Mouse (Mus musculus) intestine, embryonic 15.5 days (tissue): ENCODE data around the gene Tsc22d2. TPM values are rescaled to one million over a fixed set of nuclear protein-coding genes. Genes with fewer than 3 reads are reported as not detected.
A peak's percentile ranks its signal among the peaks of the same experiment; 100 is the strongest.
"Not testable (repeated sequence)": the region's sequence is repeated elsewhere in the genome, so short reads cannot be mapped to it uniquely, and the experiment has no call there.

Experiments used
- ATAC-seq: fragments of 200-750 bp; cut with Nextera tagmentation; 2 replicates; pipeline ENCODE4 v1.8.0; 2017; ENCODE audit warnings: moderate TSS enrichment, moderate library complexity
- H3K27ac ChIP-seq: fragments of 300-500 bp; sonication (generic); 2 replicates; pipeline ENCODE4 v1.5.1; 2015; ENCODE audit warnings: mild to moderate bottlenecking, inconsistent platforms
- H3K27me3 ChIP-seq: fragments of 300-500 bp; sonication (generic); replicated peaks from 2 replicates; pipeline ENCODE4 v1.6.1; 2015; ENCODE audit warnings: inconsistent platforms
- H3K36me3 ChIP-seq: fragments of 300-500 bp; sonication (generic); 2 replicates; pipeline ENCODE4 v1.6.1; 2015; ENCODE audit warnings: inconsistent platforms
- H3K4me1 ChIP-seq: fragments of 300-500 bp; sonication (generic); replicated peaks from 2 replicates; pipeline ENCODE4 v1.6.1; 2015; ENCODE audit warnings: inconsistent platforms
- H3K4me2 ChIP-seq: fragments of 300-500 bp; sonication (generic); replicated peaks from 2 replicates; pipeline ENCODE4 v1.6.1; 2015; ENCODE audit warnings: mild to moderate bottlenecking, inconsistent platforms
- H3K4me3 ChIP-seq: fragments of 300-500 bp; sonication (generic); replicated peaks from 2 replicates; pipeline ENCODE4 v1.5.1; 2015; ENCODE audit warnings: inconsistent platforms
- H3K9ac ChIP-seq: fragments of 300-500 bp; sonication (generic); 2 replicates; pipeline ENCODE4 v1.6.1; 2015; ENCODE audit warnings: inconsistent platforms
- H3K9me3 ChIP-seq: fragments of 300-500 bp; sonication (generic); 2 replicates; pipeline ENCODE4 v1.6.1; 2016; ENCODE audit warnings: inconsistent platforms
- WGBS: fragments of 180-500 bp; shearing (Covaris S2); methylation state at CpG from one replicate; pipeline ENCODE4 v1.1.7; 2015; 5-methylcytosine and 5-hydroxymethylcytosine counted together
- polyA plus RNA-seq: library from polyadenylated mRNA; unstranded; fragments of >200 nt; fragmentation: Nextera tagmentation; extraction: Ambion mirVana; gene quantifications from 2 replicates; pipeline ENCODE4 v1.2.1, GENCODE M21; 2015

Tsc22d2 gene
- polyA plus RNA-seq, 1 experiment from 2014 or later = 10.9 TPM

GRCm38 (mm10) chr3:58454414-58455205, 40.1 kb downstream of the Tsc22d2 start:
- Histone ChIP-seq H3K27me3 (no peaks in the 10 kb centered on the region), H3K4me2 (no peak overlapping the region), H3K4me1 (no peaks in the 10 kb centered on the region), H3K27ac (no peak overlapping the region), H3K4me3 (no peak overlapping the region), H3K9ac (no peak overlapping the region), H3K9me3 (no peaks in the 10 kb centered on the region), H3K36me3 (no peaks in the 10 kb centered on the region)
- ATAC-seq = peak; percentile 84
- 15% methylated on average over 4 of the region's 4 CpGs for WGBS

DNA sequence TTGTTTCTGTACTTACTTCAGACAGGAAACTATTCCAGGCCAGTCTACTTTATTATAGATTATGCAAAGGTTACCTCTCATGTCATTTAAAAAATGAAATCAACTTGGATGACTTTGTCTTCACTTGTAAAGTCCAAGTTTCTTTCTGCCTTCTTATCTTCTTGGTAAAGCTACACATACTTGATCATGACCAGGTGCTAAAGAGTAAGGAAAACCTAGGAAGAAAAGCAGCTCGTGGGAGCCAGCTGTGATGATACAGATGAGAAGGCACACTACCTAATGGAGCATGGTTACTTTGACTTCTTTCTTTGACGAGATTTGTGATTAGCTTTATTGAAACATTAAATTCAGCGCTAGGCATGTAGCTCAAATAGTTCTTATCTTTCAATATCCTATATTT, 40.7 kb downstream of the Tsc22d2 start:
- 74% methylated on average over 3 of the region's 3 CpGs for WGBS
- ATAC-seq = peak; percentile 17; the same call in 1 of the 2 replicates
- Histone ChIP-seq H3K9ac (no peak overlapping the region), H3K4me2 (no peak overlapping the region), H3K4me3 (no peak overlapping the region), H3K27ac (no peak overlapping the region), H3K4me1 (no peaks in the 10 kb centered on the region), H3K36me3 (peaks cover 2% of the 10 kb centered on the region; the same call in 1 of the 2 replicates), H3K9me3 (no peaks in the 10 kb centered on the region), H3K27me3 (no peaks in the 10 kb centered on the region)

- Histone ChIP-seq H3K4me1 (no peaks in the 10 kb centered on the region), H3K27ac (no peak overlapping the region), H3K9ac (no peak overlapping the region), H3K4me2 (no peak overlapping the region), H3K27me3 (no peaks in the 10 kb centered on the region), H3K4me3 (no peak overlapping the region), H3K36me3 (no peaks in the 10 kb centered on the region), H3K9me3 (no peaks in the 10 kb centered on the region)
- WGBS = 75% methylated on average over 9 of the region's 9 CpGs
- ATAC-seq = no peak
Measured at GRCm38 (mm10) chr3:58469655-58470437, 55.3 kb downstream of the Tsc22d2 start.

DNA sequence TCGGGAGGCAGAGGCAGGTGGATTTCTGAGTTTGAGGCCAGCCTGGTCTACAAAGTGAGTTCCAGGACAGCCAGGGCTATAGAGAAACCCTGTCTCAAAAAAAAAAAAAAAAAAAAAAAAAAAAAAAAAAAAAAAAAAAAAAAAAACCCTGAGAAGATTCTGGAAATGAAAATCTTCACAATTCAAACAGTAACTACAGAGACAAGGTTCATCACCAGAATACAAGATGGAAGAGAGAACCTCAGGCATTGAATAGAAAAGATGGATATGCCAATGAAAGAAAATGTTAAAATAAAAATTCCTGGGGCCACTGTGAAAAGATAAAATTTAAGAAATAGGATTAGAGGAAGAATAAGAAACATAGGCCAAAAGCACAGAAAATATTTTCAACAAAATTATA, 60.8 kb downstream of the Tsc22d2 start:
- not testable (repeated sequence) for H3K4me2 ChIP-seq, H3K9me3 ChIP-seq, ATAC-seq, H3K27me3 ChIP-seq, H3K36me3 ChIP-seq, H3K4me1 ChIP-seq, H3K4me3 ChIP-seq, H3K9ac ChIP-seq, H3K27ac ChIP-seq
- WGBS = 100% methylated on average over 1 of the region's 1 CpGs

DNA sequence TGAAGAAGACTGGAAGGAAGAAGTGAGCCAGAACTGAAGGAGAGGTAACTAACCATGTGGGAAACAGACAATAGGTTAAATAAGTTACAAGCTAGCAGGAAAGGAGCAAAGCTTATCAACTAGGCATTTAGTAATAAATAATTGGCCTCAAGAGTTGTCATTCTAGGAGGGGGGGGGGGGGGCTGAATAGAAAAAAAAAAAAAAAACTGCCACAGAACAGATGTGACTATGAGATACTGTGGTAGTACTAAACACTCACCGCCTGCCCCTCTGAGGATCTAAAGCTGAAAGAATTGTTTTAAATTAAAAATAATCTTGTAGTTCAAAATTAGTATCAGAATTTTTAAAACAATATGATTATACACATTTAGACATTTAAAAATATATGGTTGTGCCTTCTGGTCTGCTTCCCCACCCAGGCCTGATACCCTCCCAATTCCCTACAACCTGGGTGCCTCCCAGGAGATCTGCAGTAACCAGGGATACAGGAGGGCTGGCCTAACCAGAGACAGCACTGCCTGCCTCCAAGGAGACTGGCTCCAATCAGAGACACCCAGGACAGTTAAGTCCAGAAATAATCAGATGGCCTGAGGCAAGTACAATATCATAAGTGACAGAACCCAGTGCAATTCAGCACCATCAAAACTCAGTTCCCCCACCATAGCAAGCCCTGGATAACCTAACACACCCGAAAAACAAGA, 64.4 kb downstream of the Tsc22d2 start:
- H3K36me3 ChIP-seq = no peaks in the 10 kb centered on the region

DNA sequence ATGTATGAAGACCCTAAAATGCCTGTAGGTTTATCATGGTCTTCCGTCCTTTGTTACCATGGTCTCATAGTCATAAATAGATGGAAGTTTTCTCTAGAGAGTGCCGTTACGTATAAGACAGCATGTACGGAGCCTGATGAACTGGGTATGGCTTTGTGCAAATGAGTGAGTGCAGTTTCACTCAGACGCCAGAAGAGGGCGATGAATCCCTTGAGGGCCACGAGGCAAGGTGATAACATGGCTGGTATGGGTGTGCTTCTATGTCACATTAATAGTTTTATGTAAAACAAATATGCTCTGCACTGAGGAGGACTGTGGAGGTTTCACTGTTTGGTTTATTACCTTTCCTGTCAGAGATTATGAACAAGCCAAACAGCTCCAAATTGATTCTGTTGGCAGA, 71.4 kb downstream of the Tsc22d2 start:
- WGBS = 67% methylated on average over 7 of the region's 7 CpGs
- Histone ChIP-seq H3K4me2 (no peak overlapping the region), H3K27ac (no peak overlapping the region), H3K9me3 (no peaks in the 10 kb centered on the region), H3K9ac (no peak overlapping the region), H3K36me3 (no peaks in the 10 kb centered on the region), H3K4me3 (no peak overlapping the region), H3K4me1 (no peaks in the 10 kb centered on the region), H3K27me3 (no peaks in the 10 kb centered on the region)
- ATAC-seq = no peak

More for the DNA sequence above, 64.4 kb downstream of the Tsc22d2 start:
- no peak overlapping the region for H3K27ac ChIP-seq
- no peak overlapping the region for H3K4me2 ChIP-seq
- H3K4me3 ChIP-seq = no peak overlapping the region
- no peak overlapping the region for H3K9ac ChIP-seq
- WGBS = 93% methylated on average over 2 of the region's 2 CpGs
- no peaks in the 10 kb centered on the region for H3K9me3 ChIP-seq
- ATAC-seq = no peak
- H3K4me1 ChIP-seq = no peaks in the 10 kb centered on the region
- no peaks in the 10 kb centered on the region for H3K27me3 ChIP-seq

DNA sequence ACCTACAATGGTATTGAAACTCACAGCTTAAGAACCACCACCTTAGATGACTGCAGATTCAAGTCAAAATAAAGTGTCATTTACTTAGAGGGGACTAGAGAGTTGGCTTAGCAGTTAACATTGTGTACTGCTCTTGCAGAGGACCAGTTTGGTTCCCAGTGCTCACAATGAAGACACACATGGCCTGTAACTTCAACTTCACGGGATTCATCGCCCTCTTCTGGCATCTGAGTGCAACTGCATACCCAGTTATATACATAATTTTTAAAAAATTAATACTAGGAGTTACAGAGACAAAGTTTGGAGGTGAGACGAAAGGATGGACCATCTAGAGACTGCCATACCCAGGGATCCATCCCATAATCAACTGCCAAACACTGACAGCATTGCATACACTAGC, 72.6 kb downstream of the Tsc22d2 start:
- Histone ChIP-seq H3K36me3 (no peaks in the 10 kb centered on the region), H3K9ac (no peak overlapping the region), H3K9me3 (no peaks in the 10 kb centered on the region), H3K27ac (no peak overlapping the region), H3K4me1 (no peaks in the 10 kb centered on the region), H3K4me3 (no peak overlapping the region), H3K4me2 (no peak overlapping the region), H3K27me3 (no peaks in the 10 kb centered on the region)
- whole genome bisulfite sequencing = 68% methylated on average over 3 of the region's 3 CpGs
- no peak for ATAC-seq

DNA sequence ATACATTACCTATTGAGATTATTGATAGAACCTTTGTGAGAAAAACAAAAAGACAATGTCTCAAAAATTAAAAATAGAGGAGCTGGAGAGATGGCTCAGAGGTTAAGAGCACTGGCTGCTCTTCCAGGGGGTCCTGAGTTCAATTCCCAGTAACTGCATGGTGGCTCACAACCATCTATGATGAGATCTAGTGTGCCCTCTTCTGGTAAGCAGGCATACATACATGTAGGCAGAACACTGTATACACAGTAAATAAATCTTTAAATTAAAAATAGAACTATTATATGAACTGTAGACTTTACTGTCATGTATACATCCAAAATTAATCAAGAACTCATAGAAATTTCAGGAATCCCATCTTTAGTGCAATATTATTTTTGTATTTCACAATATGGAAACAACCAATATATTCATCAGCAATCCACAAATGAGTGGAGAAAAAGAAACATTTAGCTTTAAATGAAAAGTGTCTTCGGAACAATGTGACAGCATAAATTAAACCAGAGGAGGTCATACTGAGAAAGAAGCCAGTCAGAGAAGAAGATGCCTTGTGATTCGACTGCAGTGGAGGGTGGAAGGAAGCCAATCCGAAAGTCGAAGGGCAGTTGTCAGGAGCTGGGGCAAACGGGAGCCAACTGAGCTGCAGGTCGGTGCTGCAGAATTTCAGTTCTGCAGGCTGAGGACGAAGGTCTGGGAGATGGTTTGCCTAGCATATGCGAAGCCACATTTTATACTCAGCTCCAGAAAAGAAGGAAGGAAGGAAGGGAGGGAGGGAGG, 73.7 kb downstream of the Tsc22d2 start:
- 69% methylated on average over 7 of the region's 8 CpGs for WGBS
- H3K4me1 ChIP-seq = no peaks in the 10 kb centered on the region
- no peaks in the 10 kb centered on the region for H3K27me3 ChIP-seq
- H3K9me3 ChIP-seq = no peaks in the 10 kb centered on the region
- no peak overlapping the region for H3K4me3 ChIP-seq
- H3K4me2 ChIP-seq = no peak overlapping the region
- no peak for ATAC-seq
- no peak overlapping the region for H3K9ac ChIP-seq
- H3K27ac ChIP-seq = no peak overlapping the region
- H3K36me3 ChIP-seq = no peaks in the 10 kb centered on the region

DNA sequence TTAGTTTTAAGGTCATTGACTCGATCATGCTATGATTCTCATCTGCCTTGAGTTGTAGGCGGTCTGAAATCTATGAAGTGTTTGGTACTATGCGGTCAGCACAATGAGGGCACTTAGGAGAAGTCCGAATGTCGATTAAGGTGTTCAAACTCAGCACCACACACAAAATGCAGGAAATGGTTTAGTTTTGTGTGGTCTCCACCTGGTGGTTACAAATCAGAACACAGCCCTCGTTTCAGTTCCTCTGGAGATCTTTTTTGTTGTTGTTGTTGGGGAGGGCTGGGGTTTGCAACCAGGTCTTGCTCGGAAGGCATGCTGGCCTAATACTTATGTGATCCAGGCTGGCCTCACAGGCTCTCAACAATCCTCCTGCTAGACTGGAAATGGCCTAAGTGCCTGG, 76.3 kb downstream of the Tsc22d2 start:
- Histone ChIP-seq H3K4me2 (no peak overlapping the region), H3K36me3 (no peaks in the 10 kb centered on the region), H3K9me3 (no peaks in the 10 kb centered on the region), H3K4me1 (no peaks in the 10 kb centered on the region), H3K4me3 (no peak overlapping the region), H3K27me3 (no peaks in the 10 kb centered on the region), H3K27ac (no peak overlapping the region), H3K9ac (no peak overlapping the region)
- 71% methylated on average over 7 of the region's 7 CpGs for WGBS
- ATAC-seq = no peak

DNA sequence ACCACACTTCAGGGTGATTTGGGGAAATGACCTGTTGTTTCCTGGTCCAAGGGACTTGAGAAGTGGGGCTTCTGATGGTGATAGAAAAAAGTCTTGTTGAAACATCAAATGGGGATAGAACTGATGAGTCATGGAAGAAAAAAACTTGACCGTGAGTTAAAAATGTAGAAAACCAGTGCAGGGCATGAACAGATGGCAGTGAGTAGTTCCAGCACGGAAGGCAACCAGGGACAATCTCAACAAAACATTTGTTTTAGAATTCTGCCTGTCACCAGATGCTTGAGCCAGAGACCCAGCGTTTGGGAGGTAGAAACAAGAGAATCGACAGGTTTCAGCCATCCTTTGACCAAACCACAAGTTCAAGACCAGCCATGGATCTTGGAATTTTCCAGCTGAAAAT, 79.1 kb downstream of the Tsc22d2 start:
- H3K9ac ChIP-seq = no peak overlapping the region
- H3K4me2 ChIP-seq = no peak overlapping the region
- no peak for ATAC-seq
- H3K4me3 ChIP-seq = no peak overlapping the region
- H3K27ac ChIP-seq = no peak overlapping the region
- no peaks in the 10 kb centered on the region for H3K4me1 ChIP-seq
- H3K36me3 ChIP-seq = no peaks in the 10 kb centered on the region
- 54% methylated on average over 4 of the region's 4 CpGs for WGBS
- no peaks in the 10 kb centered on the region for H3K9me3 ChIP-seq
- no peaks in the 10 kb centered on the region for H3K27me3 ChIP-seq

- no peak for ATAC-seq
- Histone ChIP-seq H3K4me1 (no peaks in the 10 kb centered on the region), H3K36me3 (no peaks in the 10 kb centered on the region), H3K27ac (no peak overlapping the region), H3K27me3 (no peaks in the 10 kb centered on the region), H3K9me3 (no peaks in the 10 kb centered on the region), H3K4me2 (no peak overlapping the region), H3K4me3 (no peak overlapping the region), H3K9ac (no peak overlapping the region)
- WGBS = 63% methylated on average over 2 of the region's 2 CpGs
Measured at GRCm38 (mm10) chr3:58501961-58502360, 87.4 kb downstream of the Tsc22d2 start.
